Mouse (Mus musculus): ENCODE data around the gene Igf2. TPM values are rescaled to one million over a fixed set of nuclear protein-coding genes. Genes with fewer than 3 reads are reported as not detected.

The Igf2 gene
- polyA plus RNA-seq (2016; fragmentation: Nextera tagmentation; extraction: Ambion mirVana) = 815 and 938 TPM in 2 replicates

DNA sequence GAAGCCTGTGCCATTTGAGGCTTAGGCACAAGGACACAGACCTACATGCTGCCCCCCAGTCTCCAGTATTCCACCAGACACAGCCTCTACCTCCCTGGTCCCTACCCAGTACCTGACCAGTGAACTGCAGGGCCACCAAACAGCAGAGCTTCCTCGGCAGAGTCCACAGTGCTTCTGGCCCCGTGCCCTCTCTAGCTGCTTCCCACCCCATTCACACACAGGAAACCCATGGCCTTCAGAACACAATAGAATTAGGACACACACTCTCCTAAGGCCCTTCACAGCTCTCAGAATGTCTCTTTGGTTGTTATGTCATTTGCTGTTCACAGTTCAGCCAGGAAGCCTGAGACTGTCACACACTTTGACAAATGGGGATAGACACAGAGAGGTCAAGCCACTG lies at the start of gene Igf2:
Gene Igf2 (minus strand): TSS at position 158 of the 400 bp plus-strand sequence.
- WGBS = 82% methylated on average over 2 of the region's 2 CpGs
- H3K4me2 ChIP-seq = peak within 1 kb of the TSS; percentile 66; the same call in 1 of the 2 replicates
- peaks cover 19% of the 10 kb centered on the region for H3K4me1 ChIP-seq (replicated peaks)
- peaks cover 37% of the 10 kb centered on the region for H3K9me3 ChIP-seq
- H3K9ac ChIP-seq (replicated peaks) = 0 out of 2 replicates have a peak within 1 kb of the TSS, but pooled peaks have one; percentile 96
- ATAC-seq (ENCODE audit: insufficient number of reproducible peaks, insufficient read depth, low FRiP score, low TSS enrichment, low read depth) = no peak
- peak within 1 kb of the TSS; percentile 50; the same call in 1 of the 2 replicates for H3K27ac ChIP-seq
- H3K36me3 ChIP-seq = peaks cover 43% of the 10 kb centered on the region
- peaks cover 52% of the 10 kb centered on the region for H3K27me3 ChIP-seq
- 0 out of 2 replicates have a peak within 1 kb of the TSS, but pooled peaks have one; percentile 7 for H3K4me3 ChIP-seq (replicated peaks)

- Histone ChIP-seq H3K36me3 (no peaks in the 10 kb centered on the region), H3K27me3 (no peaks in the 10 kb centered on the region), H3K27ac (no peak overlapping the region; the same call in 1 of the 2 replicates), H3K9ac (replicated peaks) (peak overlapping the region; percentile 53; the same call in 1 of the 2 replicates), H3K4me2 (peak overlapping the region; percentile 54), H3K4me3 (replicated peaks) (peak overlapping the region; percentile 26; the same call in 1 of the 2 replicates), H3K4me1 (replicated peaks) (no peaks in the 10 kb centered on the region), H3K9me3 (no peaks in the 10 kb centered on the region)
- 0 out of 2 replicates have a peak, but pooled peaks have one; percentile 26 for ATAC-seq (ENCODE audit: insufficient number of reproducible peaks, insufficient read depth, low FRiP score, low TSS enrichment, low read depth)
- WGBS = 23% methylated on average over 8 of the region's 8 CpGs
Measured at GRCm38 (mm10) chr7:142714783-142715498, 48.3 kb upstream of the Igf2 start.

DNA sequence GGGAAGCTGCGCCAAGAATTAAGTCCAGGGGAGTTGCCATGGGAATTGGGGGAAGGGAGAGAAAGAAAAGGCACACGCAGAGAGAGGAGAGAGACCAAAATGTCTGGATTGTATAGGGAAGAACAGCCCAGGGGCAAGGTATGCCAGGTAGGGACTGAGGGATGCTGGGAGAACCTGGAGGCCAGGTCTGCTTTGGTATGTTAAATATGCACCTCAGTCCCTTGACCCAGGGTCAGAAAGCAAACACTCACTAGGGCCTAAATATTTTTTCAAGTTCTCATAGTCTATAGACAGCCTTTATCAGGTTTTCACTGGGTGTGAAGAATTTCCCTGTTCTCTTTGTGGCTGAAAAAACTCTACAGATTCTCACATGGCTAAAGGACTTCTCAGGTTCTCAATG lies 40.3 kb upstream of the Igf2 start:
- Histone ChIP-seq H3K9me3 (no peaks in the 10 kb centered on the region), H3K4me3 (replicated peaks) (no peak overlapping the region), H3K4me1 (replicated peaks) (0 out of 2 replicates have a peak, but pooled peaks cover 5% of the 10 kb centered on the region), H3K9ac (replicated peaks) (no peak overlapping the region), H3K27me3 (no peaks in the 10 kb centered on the region), H3K4me2 (no peak overlapping the region), H3K27ac (peak overlapping the region; percentile 12; the same call in 1 of the 2 replicates), H3K36me3 (no peaks in the 10 kb centered on the region)
- no peak for ATAC-seq (ENCODE audit: insufficient number of reproducible peaks, insufficient read depth, low FRiP score, low TSS enrichment, low read depth)
- WGBS = 61% methylated on average over 2 of the region's 2 CpGs

- no peaks in the 10 kb centered on the region for H3K9me3 ChIP-seq
Measured at GRCm38 (mm10) chr7:142699334-142699860, 32.8 kb upstream of the Igf2 start.

DNA sequence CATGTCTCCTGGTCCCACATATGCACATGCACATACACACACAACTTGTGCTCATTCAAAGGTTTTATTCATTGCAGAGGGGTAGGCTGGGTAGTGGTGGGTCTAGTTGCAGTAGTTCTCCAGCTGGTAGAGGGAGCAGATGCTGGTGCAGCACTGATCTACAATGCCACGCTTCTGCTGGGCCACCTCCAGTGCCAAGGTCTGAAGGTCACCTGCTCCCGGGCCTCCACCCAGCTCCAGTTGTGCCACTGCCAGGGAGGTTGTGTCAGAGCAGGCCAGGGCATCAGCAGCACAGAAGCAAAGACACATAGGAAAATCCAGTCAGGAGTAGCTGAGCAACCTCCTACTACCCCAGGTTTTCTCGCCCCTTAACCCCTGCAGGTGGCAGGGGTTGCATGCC lies 12.0 kb upstream of the Igf2 start:
- Histone ChIP-seq H3K9me3 (no peaks in the 10 kb centered on the region), H3K36me3 (no peaks in the 10 kb centered on the region), H3K27me3 (no peaks in the 10 kb centered on the region), H3K4me3 (replicated peaks) (no peak overlapping the region), H3K4me1 (replicated peaks) (no peaks in the 10 kb centered on the region; the same call in 1 of the 2 replicates), H3K27ac (no peak overlapping the region), H3K4me2 (no peak overlapping the region), H3K9ac (replicated peaks) (no peak overlapping the region)
- WGBS = 92% methylated on average over 3 of the region's 3 CpGs
- ATAC-seq (ENCODE audit: insufficient number of reproducible peaks, insufficient read depth, low FRiP score, low TSS enrichment, low read depth) = no peak

More at GRCm38 (mm10) chr7:142699334-142699860, 32.8 kb upstream of the Igf2 start:
- no peak overlapping the region for H3K9ac ChIP-seq (replicated peaks)
- H3K27me3 ChIP-seq = no peaks in the 10 kb centered on the region
- 73% methylated on average over 5 of the region's 5 CpGs for WGBS
- no peak for ATAC-seq (ENCODE audit: insufficient number of reproducible peaks, insufficient read depth, low FRiP score, low TSS enrichment, low read depth)
- no peak overlapping the region for H3K4me2 ChIP-seq
- H3K36me3 ChIP-seq = no peaks in the 10 kb centered on the region
- H3K4me1 ChIP-seq (replicated peaks) = no peaks in the 10 kb centered on the region
- H3K27ac ChIP-seq = no peak overlapping the region
- no peak overlapping the region for H3K4me3 ChIP-seq (replicated peaks)

DNA sequence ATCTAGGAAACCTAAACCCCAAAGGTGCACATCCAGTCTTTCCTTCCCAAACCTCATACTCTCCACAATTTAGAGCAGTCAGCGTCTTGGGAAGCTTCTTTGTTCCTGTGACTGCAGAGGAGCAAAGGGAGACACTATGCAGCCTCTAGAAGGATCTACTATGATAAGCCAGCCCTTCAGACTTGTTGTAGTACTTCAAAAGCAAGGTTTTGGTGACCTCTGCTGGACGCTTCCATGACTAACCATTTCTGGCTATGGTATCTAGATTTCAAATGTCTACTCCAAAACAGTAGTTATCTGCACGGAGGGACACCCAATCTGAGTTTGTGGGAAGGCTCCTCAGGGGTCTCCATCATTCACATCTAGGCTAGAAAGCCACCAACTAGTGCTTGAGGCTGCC lies 9.0 kb upstream of the Igf2 start:
- ATAC-seq (ENCODE audit: insufficient number of reproducible peaks, insufficient read depth, low FRiP score, low TSS enrichment, low read depth) = no peak
- WGBS = 13% methylated on average over 3 of the region's 3 CpGs

DNA sequence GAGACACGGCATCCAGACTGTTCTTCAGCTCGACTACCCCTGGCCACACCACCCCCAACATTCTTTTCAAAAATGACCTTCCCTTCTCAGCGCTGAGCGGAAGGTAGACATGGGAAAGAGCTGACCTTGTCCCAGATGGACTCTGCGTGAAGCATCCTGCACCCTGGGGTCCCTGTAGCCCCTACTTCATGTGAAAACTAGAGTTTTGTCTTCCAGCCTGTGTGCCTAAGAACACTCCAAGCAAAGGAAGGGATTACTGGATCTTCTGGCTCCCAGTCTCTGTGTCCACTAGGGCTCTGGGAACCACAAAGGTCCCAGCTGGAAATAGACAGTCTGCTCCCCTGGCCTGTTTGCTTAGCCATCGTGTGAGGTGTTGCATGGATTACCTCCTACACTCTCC lies 8.5 kb upstream of the Igf2 start:
- H3K4me2 ChIP-seq = no peak overlapping the region
- H3K9me3 ChIP-seq = peaks cover 18% of the 10 kb centered on the region
- H3K27ac ChIP-seq = no peak overlapping the region
- 74% methylated on average over 6 of the region's 6 CpGs for WGBS
- H3K36me3 ChIP-seq = no peaks in the 10 kb centered on the region
- no peaks in the 10 kb centered on the region for H3K27me3 ChIP-seq
- no peak overlapping the region for H3K9ac ChIP-seq (replicated peaks)
- no peaks in the 10 kb centered on the region for H3K4me1 ChIP-seq (replicated peaks)
- no peak overlapping the region for H3K4me3 ChIP-seq (replicated peaks)
- no peak for ATAC-seq (ENCODE audit: insufficient number of reproducible peaks, insufficient read depth, low FRiP score, low TSS enrichment, low read depth)

More for the DNA sequence above, 9.0 kb upstream of the Igf2 start:
- H3K9ac ChIP-seq (replicated peaks) = no peak overlapping the region
- no peaks in the 10 kb centered on the region for H3K4me1 ChIP-seq (replicated peaks)
- no peaks in the 10 kb centered on the region for H3K27me3 ChIP-seq
- H3K4me3 ChIP-seq (replicated peaks) = no peak overlapping the region
- H3K4me2 ChIP-seq = no peak overlapping the region
- no peaks in the 10 kb centered on the region for H3K36me3 ChIP-seq
- peaks cover 15% of the 10 kb centered on the region for H3K9me3 ChIP-seq
- H3K27ac ChIP-seq = no peak overlapping the region

DNA sequence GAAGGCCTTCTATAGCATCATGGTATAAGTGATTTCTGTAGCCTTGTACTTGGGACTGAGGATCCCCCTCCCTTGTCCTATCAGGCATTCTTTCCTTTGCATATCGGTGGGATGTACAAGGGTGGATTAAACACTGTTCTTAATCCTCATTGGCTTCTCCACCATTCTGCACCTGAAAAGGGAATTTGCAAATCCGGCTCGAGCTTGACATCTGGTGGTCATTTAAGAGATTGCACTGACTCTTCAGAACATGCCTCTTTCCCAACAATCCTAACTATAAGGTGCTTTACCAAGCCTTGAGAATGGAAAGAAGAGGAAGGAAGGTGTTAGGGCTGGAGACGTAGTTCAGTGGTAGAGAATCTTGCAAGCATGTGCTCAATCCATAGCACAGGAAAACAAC lies 5.5 kb upstream of the Igf2 start:
- 22% methylated on average over 4 of the region's 4 CpGs for WGBS
- H3K36me3 ChIP-seq = peaks cover 28% of the 10 kb centered on the region
- no peak overlapping the region for H3K4me3 ChIP-seq (replicated peaks)
- H3K27me3 ChIP-seq = 0 out of 2 replicates have a peak, but pooled peaks cover 5% of the 10 kb centered on the region
- ATAC-seq (ENCODE audit: insufficient number of reproducible peaks, insufficient read depth, low FRiP score, low TSS enrichment, low read depth) = no peak
- H3K4me2 ChIP-seq = no peak overlapping the region
- no peak overlapping the region for H3K9ac ChIP-seq (replicated peaks)
- H3K4me1 ChIP-seq (replicated peaks) = no peaks in the 10 kb centered on the region
- peaks cover 41% of the 10 kb centered on the region for H3K9me3 ChIP-seq
- no peak overlapping the region for H3K27ac ChIP-seq

- Histone ChIP-seq H3K9ac (replicated peaks) (no peak overlapping the region), H3K4me3 (replicated peaks) (no peak overlapping the region), H3K4me1 (replicated peaks) (no peaks in the 10 kb centered on the region), H3K27me3 (peaks cover 12% of the 10 kb centered on the region), H3K36me3 (peaks cover 39% of the 10 kb centered on the region), H3K4me2 (no peak overlapping the region), H3K27ac (no peak overlapping the region), H3K9me3 (peaks cover 41% of the 10 kb centered on the region)
- no peak for ATAC-seq (ENCODE audit: insufficient number of reproducible peaks, insufficient read depth, low FRiP score, low TSS enrichment, low read depth)
- 97% methylated on average over 1 of the region's 1 CpGs for WGBS
Measured at GRCm38 (mm10) chr7:142671067-142671466, 4.5 kb upstream of the Igf2 start.

GRCm38 (mm10) chr7:142669751-142670625 lies 3.4 kb upstream of the Igf2 start, which contains the start of gene Gm49394:
Gene Gm49394, minus strand, starts transcription at chr7:142669942.
- H3K4me2 ChIP-seq = no peak within 1 kb of the TSS
- H3K27ac ChIP-seq = 0 out of 2 replicates have a peak within 1 kb of the TSS, but pooled peaks have one; percentile 50
- no peak for ATAC-seq (ENCODE audit: insufficient number of reproducible peaks, insufficient read depth, low FRiP score, low TSS enrichment, low read depth)
- H3K36me3 ChIP-seq = peaks cover 43% of the 10 kb centered on the region
- H3K9me3 ChIP-seq = peaks cover 41% of the 10 kb centered on the region
- 83% methylated on average over 23 of the region's 23 CpGs for WGBS
- H3K27me3 ChIP-seq = peaks cover 23% of the 10 kb centered on the region
- H3K4me3 ChIP-seq (replicated peaks) = no peak within 1 kb of the TSS
- no peak within 1 kb of the TSS for H3K9ac ChIP-seq (replicated peaks)
- peaks cover 10% of the 10 kb centered on the region; the same call in 1 of the 2 replicates for H3K4me1 ChIP-seq (replicated peaks)

All from limb, embryonic 12.5 days (tissue).